Mouse (Mus musculus) thymus, adult 2 months (tissue): ENCODE results near the gene B4galnt2.

ENCODE experiments used
- CTCF ChIP-seq: fragments of 200-500 bp; IDR thresholded peaks from 2 replicates; pipeline ENCODE4 v1.5.1; 2012; ENCODE audit warnings: mild to moderate bottlenecking, control low read depth, low read length, moderate library complexity, borderline replicate concordance; ENCODE audit not compliant: control insufficient read depth, poor library complexity, insufficient read depth; ENCODE audit errors: extremely low read depth
- POLR2A ChIP-seq: fragments of 200-500 bp; IDR thresholded peaks from 2 replicates; pipeline ENCODE4 v1.6.1; 2012; ENCODE audit warnings: mild to moderate bottlenecking, low read length, control low read depth, moderate library complexity; ENCODE audit not compliant: control insufficient read depth, poor library complexity, insufficient read depth; ENCODE audit errors: extremely low read depth

DNA sequence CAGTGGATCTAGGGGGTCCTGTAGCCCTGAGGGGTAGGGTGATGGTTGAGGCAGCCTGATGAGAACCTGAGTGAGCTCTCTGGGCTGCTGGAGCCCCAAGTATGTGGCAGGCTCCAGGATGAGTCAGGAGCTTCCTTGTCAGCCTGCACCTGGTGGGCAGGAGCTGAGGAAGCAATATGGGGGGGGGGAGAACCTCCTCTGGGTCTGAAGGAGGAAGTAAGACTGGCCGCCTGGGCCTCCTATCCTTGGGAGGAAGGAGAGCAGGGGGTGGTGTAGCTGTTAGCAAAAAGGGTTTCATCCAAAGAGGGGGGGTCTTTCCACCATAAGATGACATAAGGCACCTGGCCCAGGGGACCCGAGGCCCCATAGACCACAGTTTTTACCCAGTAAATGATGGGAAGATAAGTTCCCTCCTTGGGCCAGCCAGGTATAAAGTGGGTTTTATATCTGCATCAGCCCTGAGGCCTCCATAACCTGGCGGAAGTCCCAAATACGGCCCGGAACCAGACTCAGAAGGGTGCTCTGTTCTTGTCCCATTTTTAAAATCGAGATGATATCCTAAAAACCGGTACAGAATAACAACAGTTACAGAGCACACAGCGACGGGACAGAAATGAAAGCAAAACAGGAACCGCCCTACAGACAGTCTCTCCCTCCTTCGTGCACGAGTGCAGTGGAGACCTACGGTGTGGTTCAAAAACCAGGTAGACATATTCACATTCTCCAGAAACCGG is 18.1 kb downstream of the B4galnt2 start:
- TF ChIP-seq POLR2A = no peak
- TF ChIP-seq CTCF = no peak
